Mouse (Mus musculus): Measurements from ENCODE around the gene Kbtbd13.
"Not testable (repeated sequence)": the region's sequence is repeated elsewhere in the genome, so short reads cannot be mapped to it uniquely, and the experiment has no call there.

Gene Kbtbd13

DNA sequence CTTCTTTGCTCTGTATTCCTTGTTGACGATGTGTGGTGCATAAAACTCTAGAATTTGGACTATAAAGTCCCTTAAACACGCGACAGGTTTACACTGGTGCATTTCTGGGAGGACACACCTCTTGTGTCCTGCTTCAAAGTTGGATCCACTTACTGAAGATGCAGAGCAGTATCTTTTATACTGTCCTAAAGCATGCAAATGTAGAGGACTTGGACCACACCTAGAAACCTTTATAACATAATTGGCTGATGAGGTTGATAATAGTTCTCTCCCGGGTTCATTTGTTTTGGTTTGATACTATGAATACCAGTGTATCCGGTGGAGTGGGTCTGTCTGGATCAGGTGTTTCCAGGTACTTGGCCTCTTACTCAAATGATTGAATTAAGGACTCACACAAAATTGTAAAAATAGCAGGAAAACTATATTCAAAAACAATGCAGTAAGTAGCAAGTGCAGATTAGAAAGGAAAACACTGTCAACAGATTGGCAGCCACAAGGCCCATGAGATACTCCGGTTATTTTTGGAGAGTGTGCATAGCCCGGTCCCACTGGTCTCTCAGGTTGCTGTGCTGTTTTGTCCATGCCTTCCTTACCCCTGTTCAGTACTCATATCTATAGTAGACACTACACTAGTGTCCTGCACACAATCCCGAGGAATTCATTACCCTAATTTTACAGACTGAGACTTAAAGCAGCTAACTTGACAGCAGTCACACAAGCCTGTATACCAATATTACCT is 44.2 kb downstream of the Kbtbd13 start:
- no peak for DNase-seq

GRCm38 (mm10) chr9:65346476-65347111 is 44.9 kb downstream of the Kbtbd13 start:
- DNase-seq: peak; percentile 66 to 71

DNA sequence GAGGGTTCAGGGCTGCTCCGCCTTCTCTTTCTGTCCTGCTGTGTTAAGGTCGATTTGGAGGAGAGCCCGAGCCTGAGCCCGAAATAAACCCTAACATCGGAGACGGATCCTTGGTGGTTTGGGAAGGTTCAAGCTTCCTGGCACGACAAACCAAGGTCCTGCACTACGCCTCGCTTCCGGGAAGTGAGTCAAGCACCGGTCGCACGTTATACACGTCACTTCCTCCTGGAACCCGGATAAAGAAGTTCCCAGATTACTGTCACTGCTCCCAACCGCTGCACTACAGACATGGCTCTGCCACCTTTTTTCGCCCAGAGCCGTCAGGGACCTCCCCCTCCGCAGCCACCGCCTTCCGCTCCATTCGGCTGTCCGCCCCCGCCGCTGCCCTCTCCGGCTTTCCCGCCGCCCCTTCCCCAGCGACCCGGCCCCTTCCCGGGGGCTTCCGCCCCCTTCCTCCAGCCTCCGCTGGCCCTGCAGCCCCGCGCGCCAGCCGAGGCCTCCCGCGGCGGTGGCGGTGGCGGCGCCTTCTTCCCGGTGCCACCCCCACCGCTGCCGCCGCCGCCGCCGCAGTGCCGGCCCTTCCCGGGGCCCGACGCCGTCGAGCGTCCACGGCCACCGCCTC is 45.5 kb downstream of the Kbtbd13 start, which contains the start of gene Pdcd7:
Pdcd7 (plus strand) TSS at position 251 of the 622 bp plus-strand sequence.
- DNase-seq: peak; percentile 95

GRCm38 (mm10) chr9:65345439-65345838 is 46.0 kb downstream of the Kbtbd13 start:
- DNase-seq: not testable (repeated sequence)

GRCm38 (mm10) chr9:65340414-65340813 is 51.0 kb downstream of the Kbtbd13 start:
- no peak for DNase-seq

DNA sequence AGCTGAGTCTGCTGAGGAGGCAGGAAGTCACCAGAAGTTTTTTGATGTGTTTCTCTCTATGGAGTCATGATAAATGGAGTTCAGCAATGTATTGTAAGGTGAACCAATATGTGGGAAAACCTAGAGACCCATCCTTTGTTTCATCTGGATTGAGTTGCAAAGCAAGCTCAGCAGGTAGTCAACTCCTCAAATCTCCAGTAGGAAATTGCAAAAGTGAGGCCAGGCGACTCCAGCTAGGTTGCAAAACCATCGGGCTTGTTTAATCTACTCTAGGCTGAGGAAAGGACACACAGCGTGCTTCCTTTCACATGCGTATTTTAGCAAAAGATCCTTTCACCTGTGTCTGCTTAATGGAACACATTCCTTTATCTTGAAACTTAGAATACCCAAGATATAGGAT is 52.3 kb downstream of the Kbtbd13 start:
- no peak for DNase-seq
